Mouse (Mus musculus): ENCODE measurements around the gene Atp11a.

GRCm38 (mm10) chr8:12803121-12803520 lies 46.3 kb downstream of the Atp11a start:
- no peak for TF ChIP-seq ZNF384 (IDR thresholded peaks at IDR 0.05; ENCODE audit: low read depth, low read length)
- TF ChIP-seq CHD2 (IDR thresholded peaks at IDR 0.05; ENCODE audit: low read depth, low read length) = no peak
- TF ChIP-seq MAFK (IDR thresholded peaks at IDR 0.05; ENCODE audit: insufficient read depth, low read depth, low read length) = no peak
